Comparison of ENCODE assay signal across 9 mouse cellular contexts in genomic region chr19:29924638-29925258, GRCm38 (mm10). TPM values are rescaled to one million over a fixed set of nuclear protein-coding genes. Genes with fewer than 3 reads are reported as not detected.
DNase-seq lines count a peak whose midpoint lies in the region; ATAC-seq and TF ChIP-seq lines count a peak whose summit lies in the region.
"Had no signal": no experiment of that assay in that cellular context is flagged by ENCODE, and none has a peak within 500 bp of the region (broad histone marks: within the 10 kb centered on the region; RNA-seq: fewer than 3 reads in every experiment).

Gene Il33, plus strand, starts transcription at chr19:29925114.

- TF ChIP-seq CTCF in lung, postnatal 0 days (IDR thresholded peaks at IDR 0.05) = no peak
- TF ChIP-seq CTCF in stomach, postnatal 0 days (IDR thresholded peaks at IDR 0.05; ENCODE audit: low read depth) = no peak

- 63% methylated on average over 10 of the region's 10 CpGs for WGBS in liver, embryonic 11.5 days
- WGBS in heart, embryonic 13.5 days = 38% methylated on average over 10 of the region's 10 CpGs
- 20% methylated on average over 10 of the region's 10 CpGs for WGBS in lung, postnatal 0 days
- WGBS in stomach, postnatal 0 days = 11% methylated on average over 10 of the region's 10 CpGs

- no peaks in the 10 kb centered on the region for H3K9me3 ChIP-seq in liver, embryonic 11.5 days (ENCODE audit: control insufficient read depth, low read length)
- H3K9me3 ChIP-seq in heart, embryonic 13.5 days = no peaks in the 10 kb centered on the region
- no peaks in the 10 kb centered on the region for H3K9me3 ChIP-seq in lung, postnatal 0 days (ENCODE audit: low read length)
- no peaks in the 10 kb centered on the region for H3K9me3 ChIP-seq in stomach, postnatal 0 days (ENCODE audit: control insufficient read depth, low read length)

- H3K27ac ChIP-seq in liver, embryonic 11.5 days (ENCODE audit: low read depth, low read length) = no peak within 1 kb of the TSS
- H3K27ac ChIP-seq in heart, embryonic 13.5 days (replicated peaks) = peak within 1 kb of the TSS; percentile 41
- no peak within 1 kb of the TSS for H3K27ac ChIP-seq in lung, postnatal 0 days (ENCODE audit: low read length)
- peak within 1 kb of the TSS; percentile 19; the same call in 1 of the 2 replicates for H3K27ac ChIP-seq in stomach, postnatal 0 days (replicated peaks)

- H3K27me3 ChIP-seq in liver, embryonic 11.5 days (replicated peaks; ENCODE audit: control insufficient read depth, insufficient read depth, low read length) = no peaks in the 10 kb centered on the region
- H3K27me3 ChIP-seq in heart, embryonic 13.5 days (replicated peaks) = no peaks in the 10 kb centered on the region
- no peaks in the 10 kb centered on the region for H3K27me3 ChIP-seq in lung, postnatal 0 days (replicated peaks; ENCODE audit: insufficient read depth, low read length)
- H3K27me3 ChIP-seq in stomach, postnatal 0 days (ENCODE audit: control insufficient read depth, insufficient read depth, low read length) = no peaks in the 10 kb centered on the region
- H3K27me3 ChIP-seq: Patski had no signal

- H3K4me3 ChIP-seq in liver, embryonic 11.5 days (ENCODE audit: low read depth, low read length) = no peak within 1 kb of the TSS
- H3K4me3 ChIP-seq in heart, embryonic 13.5 days = peak within 1 kb of the TSS; percentile 26
- H3K4me3 ChIP-seq in lung, postnatal 0 days (ENCODE audit: low read depth, low read length) = peak within 1 kb of the TSS; percentile 18; the same call in 1 of the 2 replicates
- H3K4me3 ChIP-seq in stomach, postnatal 0 days (ENCODE audit: low read depth, low read length) = peak within 1 kb of the TSS; percentile 17

- no peak within 1 kb of the TSS for H3K9ac ChIP-seq in liver, embryonic 11.5 days (ENCODE audit: low read depth, low read length)
- H3K9ac ChIP-seq in heart, embryonic 13.5 days = no peak within 1 kb of the TSS
- H3K9ac ChIP-seq in lung, postnatal 0 days (replicated peaks; ENCODE audit: low read depth) = no peak within 1 kb of the TSS
- peak within 1 kb of the TSS; percentile 1; the same call in 1 of the 2 replicates for H3K9ac ChIP-seq in stomach, postnatal 0 days (ENCODE audit: low read length)

- no peak for ATAC-seq in liver, embryonic 11.5 days (replicated peaks; ENCODE audit: low FRiP score)
- ATAC-seq in heart, embryonic 13.5 days (ENCODE audit: extremely low read depth, insufficient number of reproducible peaks, low FRiP score, low TSS enrichment) = no peak
- ATAC-seq in lung, postnatal 0 days = no peak
- ATAC-seq in stomach, postnatal 0 days (ENCODE audit: low FRiP score, low TSS enrichment) = peak; percentile 46
- ATAC-seq in erythroblast, adult 5-6 weeks (replicated peaks; ENCODE audit: low FRiP score, poor library complexity, severe bottlenecking) = no peak
- ATAC-seq: Patski had no signal

- H3K4me1 ChIP-seq in liver, embryonic 11.5 days (replicated peaks; ENCODE audit: control insufficient read depth, insufficient read depth, low read length) = no peaks in the 10 kb centered on the region
- H3K4me1 ChIP-seq in heart, embryonic 13.5 days = peaks cover 34% of the 10 kb centered on the region
- no peaks in the 10 kb centered on the region for H3K4me1 ChIP-seq in lung, postnatal 0 days (ENCODE audit: insufficient read depth, low read depth, low read length)
- peaks cover 3% of the 10 kb centered on the region; the same call in 1 of the 2 replicates for H3K4me1 ChIP-seq in stomach, postnatal 0 days (replicated peaks; ENCODE audit: control insufficient read depth, insufficient read depth)

- TF ChIP-seq EP300 in lung, postnatal 0 days (IDR thresholded peaks at IDR 0.05) = 0 out of 2 replicates have a peak, but pooled peaks have one; percentile 26
- no peak for TF ChIP-seq EP300 in stomach, postnatal 0 days (optimal IDR thresholded peaks at IDR 0.05)

- DNase-seq in liver = peak; percentile 15
- DNase-seq in liver, embryonic 11.5 days (ENCODE audit: low spot score) = no peak
- DNase-seq in cerebellum, postnatal 36 days = peak; percentile 31 to 36
- DNase-seq in kidney, postnatal 4 days = peak; percentile 76 to 84
- DNase-seq in lung, postnatal 0 days (ENCODE audit: low spot score) = peak; percentile 90
- peak; percentile 60 for DNase-seq in stomach, postnatal 0 days (ENCODE audit: low spot score)

- H3K36me3 ChIP-seq in liver, embryonic 11.5 days (ENCODE audit: control insufficient read depth, insufficient read depth, low read length) = no peaks in the 10 kb centered on the region
- H3K36me3 ChIP-seq in heart, embryonic 13.5 days = no peaks in the 10 kb centered on the region
- no peaks in the 10 kb centered on the region for H3K36me3 ChIP-seq in lung, postnatal 0 days (ENCODE audit: insufficient read depth, low read length)
- H3K36me3 ChIP-seq in stomach, postnatal 0 days (ENCODE audit: control insufficient read depth, insufficient read depth, low read length) = no peaks in the 10 kb centered on the region

- no peak within 1 kb of the TSS for H3K4me2 ChIP-seq in liver, embryonic 11.5 days
- peak within 1 kb of the TSS; percentile 57 for H3K4me2 ChIP-seq in heart, embryonic 13.5 days
- peak within 1 kb of the TSS; percentile 23; the same call in 1 of the 2 replicates for H3K4me2 ChIP-seq in lung, postnatal 0 days (replicated peaks; ENCODE audit: low read depth, low read length)
- peak within 1 kb of the TSS; percentile 28 for H3K4me2 ChIP-seq in stomach, postnatal 0 days (replicated peaks; ENCODE audit: low read depth)

RNA-seq across cellular contexts. Expression of gene Il33, which starts in this region (rescaled TPM):
- polyA plus RNA-seq in liver, embryonic 11.5 days (2014; fragmentation: Nextera tagmentation; extraction: Ambion mirVana) = 0.27 and 0.31 TPM in 2 replicates
- 6.5 and 7.0 TPM in 2 replicates for polyA plus RNA-seq in heart, embryonic 13.5 days (2015; fragmentation: Nextera tagmentation; extraction: Ambion mirVana)
- 56.1 and 148 TPM in 2 replicates for polyA plus RNA-seq in lung, postnatal 0 days (2015; fragmentation: Nextera tagmentation; extraction: Ambion mirVana)
- 54.4 and 63.6 TPM in 2 replicates for polyA plus RNA-seq in stomach, postnatal 0 days (2015; fragmentation: Nextera tagmentation; extraction: Ambion mirVana)
- total RNA-seq in erythroblast, adult 5-6 weeks (2015; ENCODE audit: low replicate concordance) = not detected in 2 replicates
- not detected in 2 replicates for total RNA-seq in erythroblast, adult 5-6 weeks (2017; ENCODE audit: low replicate concordance)

Comparison
In these comparisons a context has a peak if more than half of its experiments do, and no peak if none do; other contexts are left out.
1. H3K27ac ChIP-seq: peak in heart, embryonic 13.5 days (single experiment) and stomach, postnatal 0 days (single experiment); none in liver, embryonic 11.5 days (single experiment) and lung, postnatal 0 days (single experiment).